Mouse (Mus musculus) lung, embryonic 16.5 days (tissue): ENCODE measurements at regions not wholly inside any gene's neighbourhood (a gene's known extent, or its start where the extent isn't known, plus 50 kb on each side); places are given as distances from the start of the nearest gene placed in this dataset.
A peak's percentile ranks its signal among the peaks of the same experiment; 100 is the strongest.

ENCODE experiments used
- ATAC-seq: fragments of 200-750 bp; cut with Nextera tagmentation; 2 replicates; pipeline ENCODE4 v1.8.0; 2017; ENCODE audit warnings: low read depth, mild to moderate bottlenecking, moderate library complexity
- H3K27ac ChIP-seq: fragments of 300-500 bp; sonication (generic); 2 replicates; pipeline ENCODE4 v1.5.1; 2014; ENCODE audit warnings: mild to moderate bottlenecking, control low read depth, low read length
- H3K27me3 ChIP-seq: fragments of 300-500 bp; sonication (generic); 2 replicates; pipeline ENCODE4 v1.6.1; 2014; ENCODE audit warnings: low read depth, low read length, mixed read lengths; ENCODE audit not compliant: control insufficient read depth, insufficient read depth
- H3K36me3 ChIP-seq: fragments of 300-500 bp; sonication (generic); 2 replicates; pipeline ENCODE4 v1.6.1; 2014; ENCODE audit warnings: low read length; ENCODE audit not compliant: control insufficient read depth, insufficient read depth
- H3K4me1 ChIP-seq: fragments of 300-500 bp; sonication (generic); replicated peaks from 2 replicates; pipeline ENCODE4 v1.6.1; 2014; ENCODE audit warnings: low read length, mixed read lengths; ENCODE audit not compliant: control insufficient read depth, insufficient read depth
- H3K4me2 ChIP-seq: fragments of 300-500 bp; sonication (generic); 2 replicates; pipeline ENCODE4 v1.6.1; 2014; ENCODE audit warnings: low read depth, low read length, control low read depth
- H3K4me3 ChIP-seq: fragments of 300-500 bp; sonication (generic); 2 replicates; pipeline ENCODE4 v1.5.1; 2014; ENCODE audit warnings: mild to moderate bottlenecking, low read length, control low read depth
- H3K9ac ChIP-seq: fragments of 300-500 bp; sonication (generic); 2 replicates; pipeline ENCODE4 v1.6.1; 2014; ENCODE audit warnings: low read length, control low read depth
- H3K9me3 ChIP-seq: fragments of 300-500 bp; sonication (generic); 2 replicates; pipeline ENCODE4 v1.6.1; 2016; ENCODE audit warnings: low read length; ENCODE audit not compliant: control insufficient read depth
- WGBS: fragments of 180-500 bp; shearing (Covaris S2); extraction: QIAGEN DNeasy Blood & Tissue Kit; methylation state at CpG from one replicate; pipeline ENCODE4 v1.1.7; 2014; 5-methylcytosine and 5-hydroxymethylcytosine counted together

GRCm38 (mm10) chr3:14952169-14952729 lies 66.2 kb downstream of the Car2 start:
- peak overlapping the region; percentile 77 for H3K27ac ChIP-seq
- no peaks in the 10 kb centered on the region for H3K9me3 ChIP-seq
- H3K9ac ChIP-seq, result no peak overlapping the region
- H3K36me3 ChIP-seq, result no peaks in the 10 kb centered on the region
- H3K4me2 ChIP-seq, result no peak overlapping the region
- H3K4me3 ChIP-seq, result no peak overlapping the region
- WGBS, result 39% methylated on average over 3 of the region's 3 CpGs
- peak; percentile 92 for ATAC-seq
- H3K27me3 ChIP-seq, result no peaks in the 10 kb centered on the region
- H3K4me1 ChIP-seq, result peaks cover 8% of the 10 kb centered on the region

- Histone ChIP-seq H3K27me3 (no peaks in the 10 kb centered on the region), H3K36me3 (no peaks in the 10 kb centered on the region), H3K27ac (peak overlapping the region; percentile 26; the same call in 1 of the 2 replicates), H3K9ac (no peak overlapping the region), H3K4me1 (peaks cover 12% of the 10 kb centered on the region), H3K9me3 (no peaks in the 10 kb centered on the region), H3K4me2 (no peak overlapping the region), H3K4me3 (no peak overlapping the region)
- no peak for ATAC-seq
- 33% methylated on average over 3 of the region's 3 CpGs for WGBS
Measured at GRCm38 (mm10) chr3:14952951-14953350, 66.9 kb downstream of the Car2 start.

- no peaks in the 10 kb centered on the region for H3K27me3 ChIP-seq
- H3K36me3 ChIP-seq, result no peaks in the 10 kb centered on the region
- no peak overlapping the region for H3K4me2 ChIP-seq
- no peak overlapping the region for H3K9ac ChIP-seq
- H3K4me1 ChIP-seq, result peaks cover 22% of the 10 kb centered on the region
- H3K4me3 ChIP-seq, result no peak overlapping the region
- H3K27ac ChIP-seq, result peak overlapping the region; percentile 75
- H3K9me3 ChIP-seq, result no peaks in the 10 kb centered on the region
- whole genome bisulfite sequencing, result 21% methylated on average over 1 of the region's 1 CpGs
- peak; percentile 79 for ATAC-seq
Measured at GRCm38 (mm10) chr3:14957481-14957880, 71.4 kb downstream of the Car2 start.

GRCm38 (mm10) chr3:14958277-14958676 lies 72.2 kb downstream of the Car2 start:
- ATAC-seq, result no peak
- Histone ChIP-seq H3K27me3 (no peaks in the 10 kb centered on the region), H3K4me2 (no peak overlapping the region), H3K27ac (peak overlapping the region; percentile 74), H3K4me3 (no peak overlapping the region), H3K4me1 (peaks cover 22% of the 10 kb centered on the region), H3K9me3 (no peaks in the 10 kb centered on the region), H3K36me3 (no peaks in the 10 kb centered on the region), H3K9ac (no peak overlapping the region)
- 48% methylated on average over 1 of the region's 1 CpGs for WGBS

DNA sequence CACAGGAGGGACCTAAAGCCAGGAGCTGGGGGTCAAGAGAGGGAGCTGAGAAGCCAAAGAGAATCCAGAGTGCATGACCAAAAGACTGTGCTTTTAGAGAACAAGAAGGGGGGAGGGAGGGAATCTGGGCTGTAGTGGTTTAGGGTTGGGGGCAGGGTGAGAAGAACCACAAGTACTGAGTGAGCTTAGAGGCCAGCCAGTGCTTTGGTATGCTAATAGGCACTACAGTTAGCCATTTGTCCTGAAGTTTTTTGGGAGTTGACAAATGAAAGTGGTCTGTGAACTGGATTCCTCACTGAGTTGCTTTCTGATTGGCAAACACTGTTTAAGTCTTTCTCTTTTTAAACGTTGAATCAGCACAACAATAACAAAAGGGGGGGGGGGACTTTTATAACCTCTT lies 73.5 kb downstream of the Car2 start:
- ATAC-seq, result peak; percentile 89
- Histone ChIP-seq H3K36me3 (no peaks in the 10 kb centered on the region), H3K4me1 (peaks cover 22% of the 10 kb centered on the region), H3K27me3 (no peaks in the 10 kb centered on the region), H3K27ac (peak overlapping the region; percentile 70; the same call in 1 of the 2 replicates), H3K4me2 (no peak overlapping the region), H3K9me3 (no peaks in the 10 kb centered on the region), H3K4me3 (no peak overlapping the region), H3K9ac (no peak overlapping the region)
- WGBS, result 14% methylated on average over 1 of the region's 1 CpGs

DNA sequence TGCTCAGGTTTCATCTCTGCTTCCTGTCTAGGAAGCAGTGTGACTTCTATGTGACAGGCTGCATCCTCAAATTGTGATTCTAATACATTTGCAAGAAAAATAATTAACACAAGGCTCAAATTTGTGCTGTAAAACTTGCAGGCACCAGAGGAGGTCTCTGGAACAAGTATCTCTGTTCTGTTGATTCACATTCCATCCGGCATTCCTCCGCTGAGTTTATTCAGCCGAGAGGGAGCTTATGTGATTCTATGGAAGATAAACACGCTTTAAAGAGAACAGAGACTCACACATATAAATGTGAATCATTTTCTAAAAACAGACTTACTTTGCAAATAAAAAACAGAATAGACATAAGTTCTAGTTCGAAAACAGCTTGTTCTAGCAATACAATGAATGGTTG lies 78.7 kb downstream of the Car2 start:
- H3K4me2 ChIP-seq, result no peak overlapping the region
- H3K27me3 ChIP-seq, result no peaks in the 10 kb centered on the region
- H3K27ac ChIP-seq, result no peak overlapping the region
- no peak overlapping the region for H3K4me3 ChIP-seq
- H3K9me3 ChIP-seq, result no peaks in the 10 kb centered on the region
- whole genome bisulfite sequencing, result 35% methylated on average over 5 of the region's 5 CpGs
- no peak overlapping the region for H3K9ac ChIP-seq
- ATAC-seq, result no peak
- peaks cover 3% of the 10 kb centered on the region for H3K4me1 ChIP-seq
- H3K36me3 ChIP-seq, result no peaks in the 10 kb centered on the region

- no peak for ATAC-seq
- Histone ChIP-seq H3K9me3 (no peaks in the 10 kb centered on the region), H3K4me3 (no peak overlapping the region), H3K27ac (no peak overlapping the region), H3K36me3 (no peaks in the 10 kb centered on the region), H3K4me2 (no peak overlapping the region), H3K27me3 (no peaks in the 10 kb centered on the region), H3K4me1 (peaks cover 5% of the 10 kb centered on the region), H3K9ac (no peak overlapping the region)
- 74% methylated on average over 5 of the region's 5 CpGs for WGBS
Measured at GRCm38 (mm10) chr3:14965438-14966044, 79.5 kb downstream of the Car2 start.

- WGBS, result 51% methylated on average over 5 of the region's 5 CpGs
- ATAC-seq, result no peak
Measured at GRCm38 (mm10) chr3:14967235-14967634, 81.2 kb downstream of the Car2 start.

GRCm38 (mm10) chr3:14968345-14968744 lies 82.3 kb downstream of the Car2 start:
- H3K36me3 ChIP-seq, result no peaks in the 10 kb centered on the region
- no peak overlapping the region for H3K27ac ChIP-seq
- H3K4me1 ChIP-seq, result peaks cover 5% of the 10 kb centered on the region
- no peak overlapping the region for H3K4me2 ChIP-seq
- no peak overlapping the region for H3K4me3 ChIP-seq
- no peak overlapping the region for H3K9ac ChIP-seq
- H3K27me3 ChIP-seq, result no peaks in the 10 kb centered on the region
- no peaks in the 10 kb centered on the region for H3K9me3 ChIP-seq
- no peak for ATAC-seq
- 81% methylated on average over 1 of the region's 1 CpGs for WGBS

More at GRCm38 (mm10) chr3:14967235-14967634, 81.2 kb downstream of the Car2 start:
- Histone ChIP-seq H3K9ac (no peak overlapping the region), H3K27ac (no peak overlapping the region), H3K27me3 (no peaks in the 10 kb centered on the region), H3K36me3 (no peaks in the 10 kb centered on the region), H3K4me1 (peaks cover 5% of the 10 kb centered on the region), H3K4me3 (no peak overlapping the region), H3K9me3 (no peaks in the 10 kb centered on the region), H3K4me2 (no peak overlapping the region)
